Mouse (Mus musculus): ENCODE results near the gene Serpina3m.

- TF ChIP-seq EP300 (IDR thresholded peaks at IDR 0.05), result no peak
- TF ChIP-seq CTCF (IDR thresholded peaks at IDR 0.05), result no peak
These were observed 31.7 kb downstream of the Serpina3m start for GRCm38 (mm10) chr12:104369986-104370385.
